Mouse (Mus musculus) megakaryocyte, embryonic 14.5 days (primary cell): ENCODE results near the gene Hoxa2.

Experiments used
- FLI1 ChIP-seq: IDR thresholded peaks from 2 replicates; pipeline ENCODE4 v1.6.1; 2012; ENCODE audit warnings: low read length, inconsistent platforms, mixed read lengths
- GATA1 ChIP-seq: IDR thresholded peaks from 3 replicates; pipeline ENCODE4 v1.6.1; 2012; ENCODE audit warnings: mixed read lengths, low read length, inconsistent platforms, borderline replicate concordance

DNA sequence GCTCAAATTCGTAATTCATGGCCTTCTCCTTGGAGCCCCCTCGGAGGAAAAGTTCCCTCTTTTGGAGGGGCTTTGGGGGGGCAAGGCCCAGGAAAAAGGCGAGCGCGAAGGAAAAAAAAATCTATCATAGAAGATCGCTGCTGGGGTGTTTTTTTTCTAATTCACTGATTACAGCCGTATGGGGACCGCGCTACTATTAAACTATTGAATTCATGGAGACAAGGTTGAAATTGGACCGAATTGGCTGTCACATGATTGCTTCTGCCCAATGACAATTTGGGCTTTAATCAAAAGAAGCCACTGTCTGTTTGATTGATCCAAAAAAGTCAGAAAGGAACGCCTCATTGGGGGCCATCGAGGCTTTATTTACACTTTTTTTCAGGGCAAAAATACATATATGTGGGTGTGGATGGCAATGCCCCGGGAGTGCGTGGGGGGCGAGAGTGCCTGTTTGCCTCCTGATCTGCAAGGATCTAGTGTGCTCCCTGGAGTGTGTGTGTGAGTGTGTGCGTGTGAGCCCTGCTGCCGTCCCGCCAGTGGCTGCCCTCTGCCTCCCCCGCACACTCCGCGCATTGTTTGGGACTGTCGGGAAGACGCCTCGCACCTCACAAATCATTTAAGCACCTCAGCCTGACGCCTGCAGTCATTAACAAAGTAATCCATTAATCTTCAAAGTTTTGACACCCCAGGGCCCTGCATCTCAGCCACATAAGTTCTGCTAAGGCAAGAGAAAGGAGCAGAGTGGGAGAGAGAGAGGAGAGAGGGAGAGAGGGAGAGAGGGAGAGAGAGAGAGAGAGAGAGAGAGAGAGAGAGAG lies at the start of gene Hoxa2:
- TF ChIP-seq GATA1 (no peak), FLI1 (no peak)
